Mouse (Mus musculus) CH12.LX (cell line): ENCODE results near the gene Gm9573. TPM values are rescaled to one million over a fixed set of nuclear protein-coding genes. Genes with fewer than 3 reads are reported as not detected.

ENCODE experiments used
- DNase-seq: peaks from one replicate; pipeline ENCODE4 v3.0.0-alpha.2; 2013; ENCODE audit errors: extremely low read depth
- H3K27ac ChIP-seq: 2 replicates; pipeline ENCODE4 v1.5.1; 2012; ENCODE audit warnings: low read depth, mild to moderate bottlenecking, control low read depth, moderate library complexity; ENCODE audit not compliant: insufficient read depth
- H3K27me3 ChIP-seq: replicated peaks from 2 replicates; pipeline ENCODE3; 2012; ENCODE audit warnings: inconsistent platforms
- H3K36me3 ChIP-seq, 2 experiments: replicated peaks in 1 of 2; 2 replicates each; pipeline versions ENCODE3 to v1.6.1; 2012; ENCODE audit warnings: inconsistent platforms in 1 of 2, low read length in 1 of 2, mild to moderate bottlenecking in 1 of 2, mixed read lengths in 1 of 2, moderate library complexity in 1 of 2; ENCODE audit not compliant: control insufficient read depth in 1 of 2, insufficient read depth in 1 of 2
- H3K4me1 ChIP-seq, 2 experiments: 2 replicates each; pipeline ENCODE4 v1.6.1; 2012; ENCODE audit warnings: inconsistent platforms in 1 of 2, moderate library complexity in 1 of 2; ENCODE audit not compliant: insufficient read depth in 2 of 2, control insufficient read depth in 1 of 2
- H3K4me2 ChIP-seq: 2 replicates; pipeline ENCODE4 v1.6.1; 2012; ENCODE audit warnings: low read depth, mild to moderate bottlenecking, control low read depth; ENCODE audit not compliant: poor library complexity, insufficient read depth, severe bottlenecking
- H3K4me3 ChIP-seq, 3 experiments: fragments of 150-350 bp in 1 of 3; sonication (generic) in 1 of 3; replicated peaks in 1 of 3; 2 replicates each; pipeline versions ENCODE3 to v1.5.1; 2011 to 2012; ENCODE audit warnings: low read depth in 2 of 3, low read length in 2 of 3, mild to moderate bottlenecking in 2 of 3, moderate library complexity in 2 of 3, control low read depth in 1 of 3, improper control_type of control experiment in 1 of 3, inconsistent platforms in 1 of 3, mixed read lengths in 1 of 3; ENCODE audit not compliant: poor library complexity in 1 of 3
- H3K79me2 ChIP-seq: replicated peaks from 2 replicates; pipeline ENCODE4 v1.6.1; 2012; ENCODE audit warnings: mild to moderate bottlenecking, moderate library complexity; ENCODE audit not compliant: control insufficient read depth, poor library complexity, insufficient read depth, severe bottlenecking; ENCODE audit errors: extremely low read depth
- H3K9ac ChIP-seq: 2 replicates; pipeline ENCODE4 v1.6.1; 2012; ENCODE audit warnings: low read depth, mild to moderate bottlenecking, control low read depth, moderate library complexity; ENCODE audit not compliant: insufficient read depth
- H3K9me3 ChIP-seq: replicated peaks from 2 replicates; pipeline ENCODE3; 2012; ENCODE audit warnings: low read length, inconsistent platforms, mixed read lengths
- BHLHE40 ChIP-seq: IDR thresholded peaks from 2 replicates; pipeline ENCODE4 v1.6.1; 2011; ENCODE audit warnings: mild to moderate bottlenecking, low read depth, low read length, improper control_type of control experiment
- CHD1 ChIP-seq: IDR thresholded peaks from 2 replicates; pipeline ENCODE4 v1.6.1; 2012; ENCODE audit warnings: low read depth, low read length, improper control_type of control experiment, inconsistent platforms
- E2F4 ChIP-seq: IDR thresholded peaks from 2 replicates; pipeline ENCODE4 v1.6.1; 2011; ENCODE audit warnings: low read depth, low read length, improper control_type of control experiment; ENCODE audit not compliant: insufficient replicate concordance
- EP300 ChIP-seq: IDR thresholded peaks from 2 replicates; pipeline ENCODE4 v1.6.1; 2011; ENCODE audit warnings: low read length, improper control_type of control experiment
- HCFC1 ChIP-seq: IDR thresholded peaks from 2 replicates; pipeline ENCODE4 v1.6.1; 2012; ENCODE audit warnings: low read depth, mild to moderate bottlenecking, inconsistent platforms, low read length, improper control_type of control experiment
- JUND ChIP-seq: conservative IDR thresholded peaks from 2 replicates; pipeline ENCODE4 v1.6.1; 2011; ENCODE audit warnings: low read depth, low read length, improper control_type of control experiment
- MAZ ChIP-seq: IDR thresholded peaks from 2 replicates; pipeline ENCODE4 v1.6.1; 2012; ENCODE audit warnings: low read depth, mild to moderate bottlenecking, inconsistent platforms, low read length, improper control_type of control experiment, moderate library complexity
- MEF2A ChIP-seq: IDR thresholded peaks from 2 replicates; pipeline ENCODE4 v1.6.1; 2014; ENCODE audit warnings: low read depth, mild to moderate bottlenecking, inconsistent platforms, low read length, improper control_type of control experiment, borderline replicate concordance
- MYC ChIP-seq: IDR thresholded peaks from 2 replicates; pipeline ENCODE4 v1.6.1; 2011; ENCODE audit warnings: low read depth, mild to moderate bottlenecking, improper control_type of control experiment, low read length
- NELFE ChIP-seq: IDR thresholded peaks from 2 replicates; pipeline ENCODE4 v1.6.1; 2011; ENCODE audit warnings: low read depth, low read length, improper control_type of control experiment
- NRF1 ChIP-seq: IDR thresholded peaks from 2 replicates; pipeline ENCODE4 v1.6.1; 2014; ENCODE audit warnings: low read depth, mild to moderate bottlenecking, inconsistent platforms, low read length, improper control_type of control experiment, moderate library complexity
- PAX5 ChIP-seq: IDR thresholded peaks from 2 replicates; pipeline ENCODE4 v1.6.1; 2012; ENCODE audit warnings: low read length, inconsistent platforms, mixed read lengths
- POLR2A ChIP-seq: IDR thresholded peaks from 2 replicates; pipeline ENCODE4 v1.6.1; 2011; ENCODE audit warnings: low read depth, mild to moderate bottlenecking, improper control_type of control experiment, low read length
- RCOR1 ChIP-seq: conservative IDR thresholded peaks from 2 replicates; pipeline ENCODE4 v1.6.1; 2012; ENCODE audit warnings: low read depth, mild to moderate bottlenecking, inconsistent platforms, low read length, improper control_type of control experiment
- SIN3A ChIP-seq: IDR thresholded peaks from 2 replicates; pipeline ENCODE4 v1.6.1; 2012; ENCODE audit warnings: low read length, improper control_type of control experiment, inconsistent platforms
- TBP ChIP-seq: conservative IDR thresholded peaks from 2 replicates; pipeline ENCODE4 v1.6.1; 2011; ENCODE audit warnings: low read depth, low read length, improper control_type of control experiment
- UBTF ChIP-seq: IDR thresholded peaks from 2 replicates; pipeline ENCODE4 v1.6.1; 2012; ENCODE audit warnings: low read depth, mild to moderate bottlenecking, inconsistent platforms, low read length, improper control_type of control experiment, moderate library complexity
- USF1 ChIP-seq: IDR thresholded peaks from 2 replicates; pipeline ENCODE4 v1.6.1; 2014; ENCODE audit warnings: low read depth, mild to moderate bottlenecking, inconsistent platforms, low read length, improper control_type of control experiment
- ZKSCAN1 ChIP-seq: IDR thresholded peaks from 2 replicates; pipeline ENCODE4 v1.6.1; 2012; ENCODE audit warnings: low read depth, inconsistent platforms, low read length, improper control_type of control experiment, borderline replicate concordance
- ZMIZ1 ChIP-seq: IDR thresholded peaks from 2 replicates; pipeline ENCODE4 v1.6.1; 2012; ENCODE audit warnings: low read depth, mild to moderate bottlenecking, inconsistent platforms, low read length, improper control_type of control experiment
- dilution Hi-C: fragments of 300-500 bp; cut with MboI; formaldehyde crosslinking; loops from 2 replicates; pipeline ENCODE4 v1.14.3; 2020; ENCODE audit warnings: low sequenced_read_pairs; ENCODE audit not compliant: extremely low pct_unique_long_range_greater_than_20kb, extremely low pct_ligation_motif_present
- in situ Hi-C: fragments of 300-500 bp; cut with MboI; formaldehyde crosslinking; loops from 3 replicates; pipeline ENCODE4 v1.14.3; 2019; ENCODE audit warnings: low sequenced_read_pairs, low pct_ligation_motif_present, low pct_unique_long_range_greater_than_20kb, mixed read lengths
- polyA plus RNA-seq: library from polyadenylated mRNA; unstranded; fragments of >175 nt; gene quantifications from 2 replicates; pipeline ENCODE4 v1.2.1, GENCODE M21; 2012; ENCODE audit warnings: low read depth; ENCODE audit not compliant: insufficient read length
- total RNA-seq, 2 experiments: library from RNA; depleted of rRNA; stranded (reverse); fragments of 300-350 nt in 1 of 2; fragments of >200 nt in 1 of 2; gene quantifications; 2 replicates each; pipeline ENCODE4 v1.2.3; 2012 to 2014

Gm9573 gene
- total and polyA plus RNA-seq, 3 experiments: not detected

DNA sequence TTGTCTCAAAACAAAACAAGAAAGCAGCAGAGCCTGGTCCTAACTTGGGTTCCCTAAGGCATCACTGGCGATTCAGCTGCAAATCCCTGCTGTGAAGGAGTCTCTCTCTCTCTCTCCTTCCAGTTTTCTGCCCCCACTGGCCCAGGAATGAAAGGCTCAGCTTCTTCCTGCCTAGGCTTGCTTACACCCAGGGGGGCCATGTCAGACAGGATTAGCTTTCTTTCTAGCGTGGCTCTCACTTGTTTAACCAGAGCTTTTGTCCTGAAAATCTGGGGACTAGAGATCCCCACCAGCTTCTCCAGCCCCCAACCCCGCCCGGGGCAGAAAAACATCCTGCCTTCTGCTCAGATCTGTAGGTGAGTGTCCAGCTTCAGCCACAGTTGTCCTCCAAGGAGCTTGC, 38.0 kb downstream of the Gm9573 start:
- Histone ChIP-seq H3K27me3 (peaks cover 10% of the 10 kb centered on the region), H3K4me1 (peaks cover 0 to 10% of the 10 kb centered on the region in 2 experiments; a peak in 2 of 4 replicates), H3K4me3 (no peak overlapping the region), H3K9ac (no peak overlapping the region), H3K27ac (no peak overlapping the region), H3K36me3 (no peaks in the 10 kb centered on the region), H3K9me3 (peaks cover 7% of the 10 kb centered on the region), H3K79me2 (no peaks in the 10 kb centered on the region), H3K4me2 (no peak overlapping the region)
- no peak for DNase-seq
- in situ Hi-C loops: no loop called here
- dilution Hi-C loops: no loop called here
- TF ChIP-seq NRF1: no peak
- no peak for TF ChIP-seq UBTF
- TF ChIP-seq JUND: no peak
- TF ChIP-seq BHLHE40: no peak
- no peak for TF ChIP-seq CHD1
- no peak for TF ChIP-seq TBP
- no peak for TF ChIP-seq POLR2A
- TF ChIP-seq MAZ: no peak
- TF ChIP-seq NELFE: no peak
- TF ChIP-seq E2F4: no peak
- no peak for TF ChIP-seq USF1
- TF ChIP-seq HCFC1: no peak
- no peak for TF ChIP-seq ZKSCAN1
- TF ChIP-seq SIN3A: no peak

DNA sequence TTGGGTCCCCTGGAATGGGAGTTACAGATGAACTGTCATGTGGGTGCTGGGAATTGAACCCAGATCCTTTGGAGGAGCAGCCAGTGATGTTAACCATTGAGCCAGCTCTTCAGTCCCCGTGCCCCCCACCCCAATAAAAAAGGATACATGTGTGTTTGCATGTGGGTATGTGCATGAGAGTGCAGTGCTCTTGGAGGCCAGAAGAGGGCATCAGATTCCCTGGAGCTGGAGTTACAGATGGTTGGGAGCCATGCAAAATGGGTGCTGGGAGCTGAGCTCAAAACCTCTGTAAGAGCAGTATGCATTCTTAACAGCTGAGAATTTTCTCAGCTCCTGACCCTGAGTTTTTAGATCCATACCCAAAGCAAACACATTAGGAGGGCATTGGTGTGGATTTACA, 39.1 kb downstream of the Gm9573 start:
- dilution Hi-C loops (no loop called here), in situ Hi-C loops (no loop called here)
- peaks cover 10% of the 10 kb centered on the region for H3K27me3 ChIP-seq
- no peak overlapping the region for H3K4me3 ChIP-seq
- no peaks in the 10 kb centered on the region for H3K79me2 ChIP-seq
- H3K27ac ChIP-seq: no peak overlapping the region
- no peaks in the 10 kb centered on the region for H3K36me3 ChIP-seq
- no peak overlapping the region for H3K4me2 ChIP-seq
- H3K4me1 ChIP-seq: peaks cover 0 to 10% of the 10 kb centered on the region in 2 experiments; a peak in 2 of 4 replicates
- H3K9me3 ChIP-seq: peaks cover 9% of the 10 kb centered on the region
- no peak for DNase-seq
- TF ChIP-seq UBTF (no peak), SIN3A (no peak), NELFE (no peak), MEF2A (no peak), POLR2A (no peak), MYC (no peak), RCOR1 (no peak), EP300 (no peak), CHD1 (no peak), ZMIZ1 (no peak), PAX5 (no peak)
- no peak overlapping the region for H3K9ac ChIP-seq
